ENCODE assay signal across 7 mouse cellular contexts in the genomic region with DNA sequence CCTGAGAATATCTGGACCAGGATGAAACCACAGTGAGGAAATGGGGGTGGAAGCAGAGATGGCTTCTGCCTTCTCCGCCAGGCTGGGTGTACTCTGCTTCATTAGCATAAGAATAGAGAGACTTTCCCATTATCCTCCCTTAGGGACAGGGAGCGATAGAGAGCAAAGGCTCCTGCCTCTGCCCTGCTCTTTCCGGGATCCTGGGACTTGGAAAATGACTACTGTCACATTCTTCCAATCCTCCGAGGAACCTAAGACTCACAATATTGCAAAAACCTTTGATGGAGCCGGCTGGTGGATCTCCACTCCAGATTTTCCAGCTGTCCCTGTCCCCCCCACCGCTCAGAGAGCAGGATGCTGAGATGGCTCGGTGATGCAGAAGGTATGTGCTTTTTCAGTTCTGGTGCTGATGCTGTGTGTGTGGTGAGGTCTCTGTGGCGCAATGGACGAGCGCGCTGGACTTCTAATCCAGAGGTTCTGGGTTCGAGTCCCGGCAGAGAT. TPM values are rescaled to one million over a fixed set of nuclear protein-coding genes. Genes with fewer than 3 reads are reported as not detected.
DNase-seq lines count a peak whose midpoint lies in the region; ATAC-seq lines count a peak whose summit lies in the region.

No protein-coding gene starts in this region.

- DNase-seq in R1 (ENCODE audit: low read depth, low spot score): peak; percentile 78
- peak; percentile 93 to 97 for DNase-seq in cerebellum, adult 18-20 months
- peak; percentile 94 to 95 for DNase-seq in layer of hippocampus, postnatal 14 days (ENCODE audit: low spot score in 2 of 2)
- peak; percentile 83 for DNase-seq in neural tube, embryonic 11.5 days (ENCODE audit: low spot score)
- no peak for DNase-seq in ovary, postnatal 10 days (ENCODE audit: low spot score)

- H3K4me1 ChIP-seq in forebrain, embryonic 16.5 days (replicated peaks; ENCODE audit: control insufficient read depth, insufficient read depth, low read length): peaks cover 16% of the 10 kb centered on the region; the same call in 1 of the 2 replicates
- peaks cover 7% of the 10 kb centered on the region; the same call in 1 of the 2 replicates for H3K4me1 ChIP-seq in neural tube, embryonic 11.5 days (ENCODE audit: control insufficient read depth, insufficient read depth, low read length)

- no peaks in the 10 kb centered on the region for H3K9me3 ChIP-seq in forebrain, embryonic 16.5 days (ENCODE audit: control insufficient read depth, low read length)
- no peaks in the 10 kb centered on the region for H3K9me3 ChIP-seq in neural tube, embryonic 11.5 days (ENCODE audit: control insufficient read depth, low read length)

- H3K4me3 ChIP-seq in forebrain, embryonic 16.5 days (replicated peaks; ENCODE audit: low read length): peak overlapping the region; percentile 44
- H3K4me3 ChIP-seq in neural tube, embryonic 11.5 days (ENCODE audit: low read depth, low read length): peak overlapping the region; percentile 19

- WGBS in forebrain, embryonic 16.5 days: under 1% methylated on average over 13 of the region's 13 CpGs
- 5% methylated on average over 13 of the region's 13 CpGs for WGBS in neural tube, embryonic 11.5 days

- ATAC-seq in forebrain, embryonic 16.5 days: peak; percentile 96
- ATAC-seq in neural tube, embryonic 11.5 days (ENCODE audit: insufficient read depth, low FRiP score, low TSS enrichment): peak; percentile 94
- ATAC-seq in activated CD4-positive, CD25-positive, alpha-beta regulatory T cell, adult 4 months: no peak

- H3K9ac ChIP-seq in forebrain, embryonic 16.5 days (replicated peaks; ENCODE audit: low read depth, low read length): peak overlapping the region; percentile 42
- peak overlapping the region; percentile 41 for H3K9ac ChIP-seq in neural tube, embryonic 11.5 days (ENCODE audit: low read length)

- peak overlapping the region; percentile 91 for H3K27ac ChIP-seq in forebrain, embryonic 16.5 days (ENCODE audit: low read length)
- peak overlapping the region; percentile 72 for H3K27ac ChIP-seq in neural tube, embryonic 11.5 days (ENCODE audit: low read depth, low read length)

- H3K4me2 ChIP-seq in forebrain, embryonic 16.5 days (ENCODE audit: low read length): peak overlapping the region; percentile 42
- H3K4me2 ChIP-seq in neural tube, embryonic 11.5 days (ENCODE audit: low read depth): peak overlapping the region; percentile 33

- H3K36me3 ChIP-seq in forebrain, embryonic 16.5 days (ENCODE audit: control insufficient read depth, insufficient read depth): no peaks in the 10 kb centered on the region
- H3K36me3 ChIP-seq in neural tube, embryonic 11.5 days (ENCODE audit: control insufficient read depth, insufficient read depth, low read length): no peaks in the 10 kb centered on the region

- H3K27me3 ChIP-seq in forebrain, embryonic 16.5 days (replicated peaks; ENCODE audit: control insufficient read depth, insufficient read depth, low read length): no peaks in the 10 kb centered on the region
- H3K27me3 ChIP-seq in neural tube, embryonic 11.5 days (ENCODE audit: control insufficient read depth, insufficient read depth, low read length): no peaks in the 10 kb centered on the region

RNA-seq across cellular contexts. Expression of a gene that starts 22.5 kb away (rescaled TPM):
- 33.8 and 47.1 TPM in 2 replicates for polyA plus RNA-seq in forebrain, embryonic 16.5 days (2015; fragmentation: Nextera tagmentation; extraction: Ambion mirVana)
- total RNA-seq in layer of hippocampus, postnatal 14 days (2021): 100 to 1,000 TPM; 351 to 367 TPM
- polyA plus RNA-seq in neural tube, embryonic 11.5 days (2014; fragmentation: Nextera tagmentation; extraction: Ambion mirVana): 40.1 and 42.4 TPM in 2 replicates
- polyA plus RNA-seq in activated CD4-positive, CD25-positive, alpha-beta regulatory T cell, adult 4 months (2017; shearing (Covaris generic)): not detected

RNA-seq across cellular contexts. Expression of a gene that starts 39.3 kb away (rescaled TPM):
- 3.0 and 4.0 TPM in 2 replicates for polyA plus RNA-seq in forebrain, embryonic 16.5 days (2015; fragmentation: Nextera tagmentation; extraction: Ambion mirVana)
- total RNA-seq in layer of hippocampus, postnatal 14 days (2021): 1 to 10 TPM; 2.9 to 4.0 TPM
- 2.2 and 3.5 TPM in 2 replicates for polyA plus RNA-seq in neural tube, embryonic 11.5 days (2014; fragmentation: Nextera tagmentation; extraction: Ambion mirVana)
- 10 to 100 TPM; 40.0 to 50.8 TPM for polyA plus RNA-seq in activated CD4-positive, CD25-positive, alpha-beta regulatory T cell, adult 4 months (2017; shearing (Covaris generic))

RNA-seq across cellular contexts. Expression of a gene that starts 56.4 kb away (rescaled TPM):
- polyA plus RNA-seq in forebrain, embryonic 16.5 days (2015; fragmentation: Nextera tagmentation; extraction: Ambion mirVana): 12.4 and 14.0 TPM in 2 replicates
- total RNA-seq in layer of hippocampus, postnatal 14 days (2021): 10 to 100 TPM; 76.9 to 81.4 TPM
- 6.1 and 7.4 TPM in 2 replicates for polyA plus RNA-seq in neural tube, embryonic 11.5 days (2014; fragmentation: Nextera tagmentation; extraction: Ambion mirVana)
- not detected for polyA plus RNA-seq in activated CD4-positive, CD25-positive, alpha-beta regulatory T cell, adult 4 months (2017; shearing (Covaris generic))

Comparison
In these comparisons a context has a peak if more than half of its experiments do, and no peak if none do; other contexts are left out.
1. RNA of a gene that starts 22.5 kb away (polyA plus RNA-seq): 33.8 to 47.1 TPM in forebrain, embryonic 16.5 days and 40.1 to 42.4 TPM in neural tube, embryonic 11.5 days; not detected in activated CD4-positive, CD25-positive, alpha-beta regulatory T cell, adult 4 months; every median in the first group is over 10 times any median in the second.